Mouse (Mus musculus) embryonic facial prominence, embryonic 11.5 days (tissue): ENCODE data around the gene Cbfa2t3. TPM values are rescaled to one million over a fixed set of nuclear protein-coding genes. Genes with fewer than 3 reads are reported as not detected.

ENCODE experiments used
- ATAC-seq: fragments of 200-750 bp; cut with Nextera tagmentation; replicated peaks from 2 replicates; pipeline ENCODE4 v1.8.0; 2017; ENCODE audit warnings: low read depth; ENCODE audit not compliant: insufficient number of reproducible peaks, low FRiP score, low TSS enrichment
- DNase-seq: peaks from one replicate; pipeline ENCODE4 v3.0.0-alpha.2; 2015; ENCODE audit warnings: low spot score
- H3K27ac ChIP-seq: fragments of 300-500 bp; sonication (generic); replicated peaks from 2 replicates; pipeline ENCODE4 v1.5.1; 2014; ENCODE audit warnings: mild to moderate bottlenecking, low read depth, low read length, control low read depth
- H3K27me3 ChIP-seq: fragments of 300-500 bp; sonication (generic); 2 replicates; pipeline ENCODE4 v1.6.1; 2014; ENCODE audit warnings: mild to moderate bottlenecking, low read length, moderate library complexity, mixed read lengths; ENCODE audit not compliant: control insufficient read depth, insufficient read depth
- H3K36me3 ChIP-seq: fragments of 300-500 bp; sonication (generic); replicated peaks from 2 replicates; pipeline ENCODE4 v1.6.1; 2014; ENCODE audit warnings: low read depth, mild to moderate bottlenecking, low read length, moderate library complexity, mixed read lengths; ENCODE audit not compliant: control insufficient read depth, insufficient read depth
- H3K4me1 ChIP-seq: fragments of 300-500 bp; sonication (generic); 2 replicates; pipeline ENCODE4 v1.6.1; 2014; ENCODE audit warnings: low read length, mixed read lengths; ENCODE audit not compliant: control insufficient read depth, insufficient read depth
- H3K4me2 ChIP-seq: fragments of 300-500 bp; sonication (generic); 2 replicates; pipeline ENCODE4 v1.6.1; 2014; ENCODE audit warnings: low read depth, mild to moderate bottlenecking, control low read depth, low read length, moderate library complexity
- H3K4me3 ChIP-seq: fragments of 300-500 bp; sonication (generic); 2 replicates; pipeline ENCODE4 v1.5.1; 2014; ENCODE audit warnings: low read depth, low read length, control low read depth
- H3K9ac ChIP-seq: fragments of 300-500 bp; sonication (generic); replicated peaks from 2 replicates; pipeline ENCODE4 v1.6.1; 2014; ENCODE audit warnings: mild to moderate bottlenecking, control low read depth, low read length
- H3K9me3 ChIP-seq: fragments of 300-500 bp; sonication (generic); replicated peaks from 2 replicates; pipeline ENCODE4 v1.6.1; 2016; ENCODE audit warnings: mild to moderate bottlenecking, low read length, inconsistent platforms, mixed read lengths; ENCODE audit not compliant: control insufficient read depth
- WGBS: fragments of 180-500 bp; shearing (Covaris S2); extraction: QIAGEN DNeasy Blood & Tissue Kit; methylation state at CpG from one replicate; pipeline ENCODE4 v1.1.7; 2014; 5-methylcytosine and 5-hydroxymethylcytosine counted together
- polyA plus RNA-seq: library from polyadenylated mRNA; unstranded; fragments of >200 nt; fragmentation: Nextera tagmentation; extraction: Ambion mirVana; gene quantifications from 2 replicates; pipeline ENCODE4 v1.2.1, GENCODE M21; 2014

Cbfa2t3 gene
- polyA plus RNA-seq, 1 experiment from 2014 or later = 1.9 TPM

GRCm38 (mm10) chr8:122737886-122738285 is 39.0 kb upstream of the Cbfa2t3 start:
- Histone ChIP-seq H3K4me1 (no peaks in the 10 kb centered on the region), H3K27me3 (no peaks in the 10 kb centered on the region)
- no peak for ATAC-seq

GRCm38 (mm10) chr8:122737071-122737470 is 38.2 kb upstream of the Cbfa2t3 start:
- H3K27me3 ChIP-seq = no peaks in the 10 kb centered on the region
- no peaks in the 10 kb centered on the region for H3K4me1 ChIP-seq
- H3K9me3 ChIP-seq = no peaks in the 10 kb centered on the region
- no peak overlapping the region for H3K9ac ChIP-seq
- no peak overlapping the region for H3K4me2 ChIP-seq
- DNase-seq (peak; percentile 66), ATAC-seq (no peak)
- H3K36me3 ChIP-seq = no peaks in the 10 kb centered on the region
- H3K27ac ChIP-seq = no peak overlapping the region
- H3K4me3 ChIP-seq = no peak overlapping the region
- 50% methylated on average over 4 of the region's 4 CpGs for WGBS

More at GRCm38 (mm10) chr8:122737886-122738285, 39.0 kb upstream of the Cbfa2t3 start:
- no peak overlapping the region for H3K9ac ChIP-seq
- DNase-seq = no peak
- H3K4me2 ChIP-seq = no peak overlapping the region
- H3K4me3 ChIP-seq = no peak overlapping the region
- 83% methylated on average over 6 of the region's 6 CpGs for WGBS
- H3K9me3 ChIP-seq = no peaks in the 10 kb centered on the region
- no peak overlapping the region for H3K27ac ChIP-seq
- H3K36me3 ChIP-seq = no peaks in the 10 kb centered on the region

- Histone ChIP-seq H3K27ac (no peak overlapping the region), H3K4me1 (no peaks in the 10 kb centered on the region), H3K4me2 (no peak overlapping the region), H3K27me3 (no peaks in the 10 kb centered on the region), H3K4me3 (no peak overlapping the region), H3K9me3 (no peaks in the 10 kb centered on the region), H3K36me3 (no peaks in the 10 kb centered on the region), H3K9ac (no peak overlapping the region)
- ATAC-seq = no peak
- no peak for DNase-seq
- WGBS = 88% methylated on average over 11 of the region's 11 CpGs
These were observed 37.7 kb upstream of the Cbfa2t3 start for GRCm38 (mm10) chr8:122736623-122737022.

GRCm38 (mm10) chr8:122735542-122736473 is 36.9 kb upstream of the Cbfa2t3 start:
- no peak for ATAC-seq
- 65% methylated on average over 19 of the region's 19 CpGs for WGBS
- Histone ChIP-seq H3K27me3 (no peaks in the 10 kb centered on the region), H3K4me3 (no peak overlapping the region), H3K9ac (no peak overlapping the region), H3K36me3 (no peaks in the 10 kb centered on the region), H3K4me1 (no peaks in the 10 kb centered on the region), H3K4me2 (no peak overlapping the region), H3K9me3 (no peaks in the 10 kb centered on the region), H3K27ac (no peak overlapping the region)
- DNase-seq = no peak

GRCm38 (mm10) chr8:122735110-122735509 is 36.2 kb upstream of the Cbfa2t3 start:
- 49% methylated on average over 3 of the region's 3 CpGs for WGBS

GRCm38 (mm10) chr8:122728630-122729029 is 29.7 kb upstream of the Cbfa2t3 start:
- no peaks in the 10 kb centered on the region for H3K9me3 ChIP-seq
- no peaks in the 10 kb centered on the region for H3K27me3 ChIP-seq
- H3K9ac ChIP-seq = no peak overlapping the region
- 6% methylated on average over 3 of the region's 3 CpGs for WGBS
- H3K36me3 ChIP-seq = no peaks in the 10 kb centered on the region
- DNase-seq (no peak), ATAC-seq (no peak; the same call in 1 of the 2 replicates)
- no peaks in the 10 kb centered on the region for H3K4me1 ChIP-seq
- H3K27ac ChIP-seq = no peak overlapping the region
- H3K4me3 ChIP-seq = no peak overlapping the region
- no peak overlapping the region for H3K4me2 ChIP-seq

More at GRCm38 (mm10) chr8:122735110-122735509, 36.2 kb upstream of the Cbfa2t3 start:
- no peak for ATAC-seq
- no peaks in the 10 kb centered on the region for H3K4me1 ChIP-seq
- DNase-seq = no peak
- H3K9me3 ChIP-seq = no peaks in the 10 kb centered on the region
- H3K27ac ChIP-seq = no peak overlapping the region
- no peaks in the 10 kb centered on the region for H3K27me3 ChIP-seq
- no peak overlapping the region for H3K9ac ChIP-seq
- no peaks in the 10 kb centered on the region for H3K36me3 ChIP-seq
- no peak overlapping the region for H3K4me2 ChIP-seq
- no peak overlapping the region for H3K4me3 ChIP-seq

- whole genome bisulfite sequencing = 57% methylated on average over 5 of the region's 5 CpGs
- no peaks in the 10 kb centered on the region for H3K27me3 ChIP-seq
- no peak for ATAC-seq
These were observed 28.5 kb upstream of the Cbfa2t3 start for GRCm38 (mm10) chr8:122727412-122727811.

GRCm38 (mm10) chr8:122726789-122727188 is 27.9 kb upstream of the Cbfa2t3 start:
- Histone ChIP-seq H3K27me3 (0 out of 2 replicates have a peak, but pooled peaks cover 2% of the 10 kb centered on the region), H3K9me3 (no peaks in the 10 kb centered on the region), H3K36me3 (no peaks in the 10 kb centered on the region), H3K4me2 (no peak overlapping the region), H3K4me1 (no peaks in the 10 kb centered on the region), H3K4me3 (no peak overlapping the region), H3K9ac (no peak overlapping the region), H3K27ac (no peak overlapping the region)
- 57% methylated on average over 2 of the region's 2 CpGs for WGBS
- no peak for DNase-seq
- no peak for ATAC-seq

More at GRCm38 (mm10) chr8:122727412-122727811, 28.5 kb upstream of the Cbfa2t3 start:
- Histone ChIP-seq H3K9ac (no peak overlapping the region), H3K4me1 (no peaks in the 10 kb centered on the region), H3K4me3 (no peak overlapping the region), H3K27ac (no peak overlapping the region), H3K4me2 (no peak overlapping the region), H3K9me3 (no peaks in the 10 kb centered on the region), H3K36me3 (no peaks in the 10 kb centered on the region)
- no peak for DNase-seq
